Mouse (Mus musculus): Measurements from ENCODE around the gene Olfr1510.
"Not testable (repeated sequence)": the region's sequence is repeated elsewhere in the genome, so short reads cannot be mapped to it uniquely, and the experiment has no call there.

DNA sequence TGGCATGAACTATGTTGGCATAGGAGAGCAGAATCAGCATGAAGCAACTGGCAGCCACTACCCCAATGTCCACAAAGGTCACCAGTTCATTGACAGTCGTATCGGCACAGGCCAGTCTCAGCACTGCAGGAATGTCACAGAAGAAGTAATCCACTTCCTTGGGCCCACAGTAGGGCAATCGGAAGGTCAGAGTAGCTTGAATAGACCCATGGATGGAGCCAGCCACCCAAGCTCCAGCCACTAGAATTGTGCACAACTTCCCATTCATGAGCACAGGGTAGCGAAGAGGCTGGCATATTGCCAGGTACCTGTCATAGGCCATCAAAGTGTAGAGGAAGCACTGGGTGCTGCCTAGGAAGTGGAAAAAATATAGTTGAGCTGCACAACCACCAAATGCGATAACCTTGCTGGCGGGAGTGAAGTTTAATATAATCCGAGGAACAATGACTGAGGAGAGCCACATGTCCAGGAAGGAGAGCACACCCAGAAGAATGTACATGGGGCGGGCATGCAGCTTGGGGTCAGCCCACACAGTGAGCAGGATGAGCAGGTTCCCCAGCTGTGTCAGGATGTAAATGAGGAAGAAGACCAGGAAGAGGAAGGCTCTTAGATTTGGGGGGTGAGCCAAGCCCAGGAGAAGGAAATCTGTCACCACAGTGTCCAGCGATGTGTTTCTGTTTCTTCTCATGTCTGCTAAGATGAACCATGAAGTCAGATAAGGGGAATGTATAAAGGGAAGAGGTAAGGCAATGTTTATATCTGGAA is 23.9 kb downstream of the Olfr1510 start:
- not testable (repeated sequence) for TF ChIP-seq GATA1 (IDR thresholded peaks at IDR 0.05; ENCODE audit: borderline replicate concordance, low read length); FLI1 (IDR thresholded peaks at IDR 0.05; ENCODE audit: low read length)

All from megakaryocyte, embryonic 14.5 days (primary cell).